Mouse (Mus musculus) c-Kit-positive CD71-negative TER-119-negative erythroid progenitor cells, embryonic 14.5 days (primary cell): ENCODE measurements around the gene Itgb3.

Experiments used
- DNase-seq: peaks from one replicate; pipeline ENCODE4 v3.0.0-alpha.2; 2013; ENCODE audit warnings: low read depth

The Itgb3 gene

GRCm38 (mm10) chr11:104582630-104583364, 25.0 kb upstream of the Itgb3 start:
- peak; percentile 37 for DNase-seq

GRCm38 (mm10) chr11:104585495-104585894, 22.3 kb upstream of the Itgb3 start:
- no peak for DNase-seq

- no peak for DNase-seq
These were observed 19.9 kb upstream of the Itgb3 start for GRCm38 (mm10) chr11:104587904-104588303.

GRCm38 (mm10) chr11:104588513-104588912, 19.3 kb upstream of the Itgb3 start:
- no peak for DNase-seq

- DNase-seq: no peak
These were observed 18.2 kb upstream of the Itgb3 start for GRCm38 (mm10) chr11:104589570-104589969.

GRCm38 (mm10) chr11:104590148-104590547, 17.7 kb upstream of the Itgb3 start:
- DNase-seq: peak; percentile 72

GRCm38 (mm10) chr11:104592066-104592835, 15.5 kb upstream of the Itgb3 start:
- DNase-seq: no peak

GRCm38 (mm10) chr11:104596365-104596764, 11.4 kb upstream of the Itgb3 start:
- no peak for DNase-seq

- no peak for DNase-seq
These were observed 8.4 kb upstream of the Itgb3 start for GRCm38 (mm10) chr11:104599265-104599945.

GRCm38 (mm10) chr11:104600675-104601074, 7.1 kb upstream of the Itgb3 start:
- DNase-seq: no peak

- DNase-seq: no peak
These were observed 3.6 kb upstream of the Itgb3 start for GRCm38 (mm10) chr11:104604192-104604591.

GRCm38 (mm10) chr11:104608249-104608920, 585 bp downstream of the Itgb3 start:
- DNase-seq: no peak

GRCm38 (mm10) chr11:104609033-104609684, 1.4 kb downstream of the Itgb3 start:
- no peak for DNase-seq

- no peak for DNase-seq
These were observed 1.9 kb downstream of the Itgb3 start for GRCm38 (mm10) chr11:104609733-104610132.

- no peak for DNase-seq
These were observed 3.9 kb downstream of the Itgb3 start for GRCm38 (mm10) chr11:104611579-104612151.

- no peak for DNase-seq
These were observed 5.8 kb downstream of the Itgb3 start for GRCm38 (mm10) chr11:104613551-104613950.

GRCm38 (mm10) chr11:104614130-104614529, 6.3 kb downstream of the Itgb3 start:
- no peak for DNase-seq

- no peak for DNase-seq
These were observed 8.4 kb downstream of the Itgb3 start for GRCm38 (mm10) chr11:104616182-104616581.

- DNase-seq: no peak
These were observed 10.9 kb downstream of the Itgb3 start for GRCm38 (mm10) chr11:104618638-104619076.

GRCm38 (mm10) chr11:104619084-104620022, 11.6 kb downstream of the Itgb3 start:
- DNase-seq: no peak
